Mouse (Mus musculus) neural tube, embryonic 15.5 days (tissue): ENCODE measurements around the gene Tmem139. TPM values are rescaled to one million over a fixed set of nuclear protein-coding genes. Genes with fewer than 3 reads are reported as not detected.

Experiments
- ATAC-seq: fragments of 200-750 bp; cut with Nextera tagmentation; 2 replicates; pipeline ENCODE4 v1.8.0; 2017; ENCODE audit warnings: mild to moderate bottlenecking, moderate TSS enrichment, moderate library complexity; ENCODE audit not compliant: low FRiP score
- H3K27ac ChIP-seq: fragments of 300-500 bp; sonication (generic); replicated peaks from 2 replicates; pipeline ENCODE4 v1.5.1; 2015; ENCODE audit warnings: mild to moderate bottlenecking, inconsistent platforms
- H3K27me3 ChIP-seq: fragments of 300-500 bp; sonication (generic); replicated peaks from 2 replicates; pipeline ENCODE4 v1.6.1; 2015; ENCODE audit warnings: inconsistent platforms
- H3K36me3 ChIP-seq: fragments of 300-500 bp; sonication (generic); 2 replicates; pipeline ENCODE4 v1.6.1; 2015; ENCODE audit warnings: inconsistent platforms
- H3K4me1 ChIP-seq: fragments of 300-500 bp; sonication (generic); 2 replicates; pipeline ENCODE4 v1.6.1; 2015; ENCODE audit warnings: inconsistent platforms
- H3K4me2 ChIP-seq: fragments of 300-500 bp; sonication (generic); 2 replicates; pipeline ENCODE4 v1.6.1; 2015; ENCODE audit warnings: inconsistent platforms, mild to moderate bottlenecking, moderate library complexity
- H3K4me3 ChIP-seq: fragments of 300-500 bp; sonication (generic); replicated peaks from 2 replicates; pipeline ENCODE4 v1.5.1; 2015; ENCODE audit warnings: mild to moderate bottlenecking, inconsistent platforms
- H3K9ac ChIP-seq: fragments of 300-500 bp; sonication (generic); replicated peaks from 2 replicates; pipeline ENCODE4 v1.6.1; 2015; ENCODE audit warnings: mild to moderate bottlenecking, inconsistent platforms
- H3K9me3 ChIP-seq: fragments of 300-500 bp; sonication (generic); replicated peaks from 2 replicates; pipeline ENCODE4 v1.6.1; 2016; ENCODE audit warnings: inconsistent platforms
- WGBS: fragments of 180-500 bp; shearing (Covaris S2); methylation state at CpG from one replicate; pipeline ENCODE4 v1.1.7; 2015; ENCODE audit warnings: mixed read lengths; 5-methylcytosine and 5-hydroxymethylcytosine counted together
- polyA plus RNA-seq: library from polyadenylated mRNA; unstranded; fragments of >200 nt; fragmentation: Nextera tagmentation; extraction: Ambion mirVana; gene quantifications from 2 replicates; pipeline ENCODE4 v1.2.1, GENCODE M21; 2015

Tmem139 gene
- polyA plus RNA-seq, 1 experiment from 2014 or later: 0.13 TPM

DNA sequence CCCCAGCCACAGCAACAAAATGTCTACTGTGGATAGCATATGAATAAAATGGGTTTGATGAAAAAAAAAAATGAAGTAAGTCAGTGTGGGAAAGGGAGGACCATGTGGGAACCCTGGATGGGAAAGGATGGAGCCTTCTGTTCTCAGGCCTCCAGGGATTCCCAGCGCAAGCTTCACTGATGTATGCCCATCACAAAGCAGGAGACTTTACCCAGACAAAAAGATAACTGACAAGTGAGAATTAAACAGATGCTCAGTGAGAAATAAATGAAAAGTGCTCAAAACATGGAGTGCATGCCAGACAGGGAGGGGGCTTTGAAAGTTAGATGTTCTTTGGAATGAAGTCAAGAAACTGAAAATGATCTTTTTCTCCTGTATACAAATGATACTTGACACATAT, 13.8 kb upstream of the Tmem139 start:
- no peaks in the 10 kb centered on the region for H3K36me3 ChIP-seq
- H3K27ac ChIP-seq: no peak overlapping the region
- 83% methylated on average over 1 of the region's 1 CpGs for WGBS
- no peaks in the 10 kb centered on the region for H3K9me3 ChIP-seq
- peak overlapping the region; percentile 26; the same call in 1 of the 2 replicates for H3K4me3 ChIP-seq
- H3K4me1 ChIP-seq: peaks cover 7% of the 10 kb centered on the region; the same call in 1 of the 2 replicates
- no peak for ATAC-seq
- H3K27me3 ChIP-seq: peaks cover 5% of the 10 kb centered on the region; the same call in 1 of the 2 replicates
- H3K9ac ChIP-seq: no peak overlapping the region
- peak overlapping the region; percentile 44 for H3K4me2 ChIP-seq

DNA sequence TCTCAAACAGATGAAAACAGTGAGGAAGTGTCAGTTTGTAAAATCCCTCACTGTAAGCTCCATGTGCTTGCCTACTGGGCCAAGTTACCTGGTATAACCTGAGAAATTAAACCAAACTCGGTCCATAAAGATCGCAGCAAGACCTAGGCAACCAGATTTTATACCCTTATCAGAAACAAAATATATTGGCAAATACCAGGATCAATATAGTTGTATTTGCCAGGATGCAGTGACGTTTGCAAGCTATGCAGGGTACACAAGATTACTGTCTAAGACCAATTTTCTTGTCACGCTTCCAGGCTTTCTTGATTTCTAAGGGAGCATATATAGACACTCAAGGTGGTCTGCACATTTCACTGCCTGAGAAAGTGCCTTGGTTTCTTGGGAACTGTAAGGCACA, 10.0 kb upstream of the Tmem139 start:
- no peaks in the 10 kb centered on the region for H3K36me3 ChIP-seq
- no peak overlapping the region for H3K4me3 ChIP-seq
- no peaks in the 10 kb centered on the region for H3K4me1 ChIP-seq
- no peaks in the 10 kb centered on the region for H3K9me3 ChIP-seq
- 91% methylated on average over 4 of the region's 4 CpGs for WGBS
- H3K27ac ChIP-seq: no peak overlapping the region
- no peak overlapping the region for H3K9ac ChIP-seq
- 0 out of 2 replicates have a peak, but pooled peaks cover 1% of the 10 kb centered on the region for H3K27me3 ChIP-seq
- H3K4me2 ChIP-seq: no peak overlapping the region
- ATAC-seq: no peak

DNA sequence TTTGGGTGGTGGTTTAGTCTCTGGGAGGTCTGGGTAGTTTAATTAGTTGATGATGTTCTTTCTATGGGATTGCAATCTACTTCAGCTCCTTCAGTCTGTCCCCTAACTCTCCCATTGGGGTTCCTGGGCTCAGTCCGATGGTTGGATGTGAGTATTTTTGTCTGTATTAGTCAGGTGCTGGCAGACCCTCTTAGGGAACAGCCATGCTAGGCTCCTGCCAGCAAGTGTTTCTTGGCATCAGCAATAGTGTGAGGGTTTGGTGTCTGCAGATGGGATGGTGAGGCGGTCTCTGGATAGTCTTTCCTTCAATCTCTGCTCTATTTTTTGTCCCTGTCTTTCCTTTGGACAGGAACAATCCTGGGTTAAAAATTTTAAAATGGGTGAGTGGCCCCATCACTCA, 8.7 kb upstream of the Tmem139 start:
- no peak overlapping the region for H3K9ac ChIP-seq
- H3K4me3 ChIP-seq: no peak overlapping the region
- H3K4me1 ChIP-seq: no peaks in the 10 kb centered on the region
- no peak overlapping the region for H3K27ac ChIP-seq
- H3K27me3 ChIP-seq: no peaks in the 10 kb centered on the region
- ATAC-seq: no peak
- no peaks in the 10 kb centered on the region for H3K36me3 ChIP-seq
- no peak overlapping the region for H3K4me2 ChIP-seq
- 86% methylated on average over 2 of the region's 2 CpGs for WGBS
- no peaks in the 10 kb centered on the region for H3K9me3 ChIP-seq

DNA sequence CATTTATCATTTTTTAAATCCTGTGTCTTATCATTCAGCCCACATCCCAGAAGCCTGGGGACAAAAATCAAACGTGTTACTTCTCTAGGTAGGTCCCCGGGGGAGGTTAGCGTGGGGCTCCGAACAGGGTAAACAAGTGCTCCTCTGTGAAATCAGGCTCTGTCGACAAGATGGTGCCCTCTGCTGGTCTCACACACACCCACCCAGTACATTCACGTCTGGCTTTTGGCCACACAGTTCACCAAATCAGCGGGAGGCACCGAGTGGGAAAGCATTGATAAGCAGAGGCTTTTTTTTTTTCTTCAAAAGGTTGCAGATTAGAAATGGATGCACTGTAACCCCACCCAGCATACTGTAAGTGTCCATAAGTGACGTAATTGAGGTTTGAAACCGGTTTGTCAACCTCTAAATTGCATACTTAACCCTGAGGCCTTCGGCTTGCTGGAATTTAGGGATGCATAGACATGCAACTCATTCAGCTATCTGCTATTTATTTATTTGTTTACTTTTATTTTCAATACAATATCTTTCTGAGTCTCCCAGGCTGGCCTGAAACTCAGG, 4.4 kb upstream of the Tmem139 start:
- WGBS: 17% methylated on average over 11 of the region's 11 CpGs
- ATAC-seq: no peak; the same call in 1 of the 2 replicates
- 0 out of 2 replicates have a peak overlapping the region, but pooled peaks have one; percentile 11 for H3K4me2 ChIP-seq

DNA sequence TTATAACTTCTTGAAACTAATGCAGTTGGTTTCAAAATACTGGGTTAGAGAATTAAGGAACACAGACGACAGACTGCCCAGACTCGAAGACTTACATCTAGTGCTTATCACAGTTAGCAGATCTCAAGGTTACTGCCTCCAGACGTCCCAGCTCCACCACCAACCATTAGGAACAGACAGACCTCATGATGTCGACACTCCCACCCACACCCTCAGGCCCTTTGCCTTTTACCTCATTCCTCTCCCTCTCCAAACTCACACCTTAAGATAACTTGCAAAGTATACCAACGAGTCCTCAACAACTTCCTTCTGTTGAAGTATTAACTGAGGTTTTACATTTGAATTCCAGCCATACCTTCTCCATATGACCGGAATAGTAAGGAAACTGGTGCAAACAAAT, 1.3 kb upstream of the Tmem139 start:
- no peak for ATAC-seq
- H3K4me2 ChIP-seq: no peak overlapping the region

More for the DNA sequence above, 4.4 kb upstream of the Tmem139 start:
- no peak overlapping the region for H3K27ac ChIP-seq
- no peak overlapping the region for H3K9ac ChIP-seq
- no peaks in the 10 kb centered on the region for H3K36me3 ChIP-seq
- no peaks in the 10 kb centered on the region for H3K9me3 ChIP-seq
- H3K27me3 ChIP-seq: 0 out of 2 replicates have a peak, but pooled peaks cover 5% of the 10 kb centered on the region
- no peak overlapping the region for H3K4me3 ChIP-seq
- H3K4me1 ChIP-seq: no peaks in the 10 kb centered on the region

DNA sequence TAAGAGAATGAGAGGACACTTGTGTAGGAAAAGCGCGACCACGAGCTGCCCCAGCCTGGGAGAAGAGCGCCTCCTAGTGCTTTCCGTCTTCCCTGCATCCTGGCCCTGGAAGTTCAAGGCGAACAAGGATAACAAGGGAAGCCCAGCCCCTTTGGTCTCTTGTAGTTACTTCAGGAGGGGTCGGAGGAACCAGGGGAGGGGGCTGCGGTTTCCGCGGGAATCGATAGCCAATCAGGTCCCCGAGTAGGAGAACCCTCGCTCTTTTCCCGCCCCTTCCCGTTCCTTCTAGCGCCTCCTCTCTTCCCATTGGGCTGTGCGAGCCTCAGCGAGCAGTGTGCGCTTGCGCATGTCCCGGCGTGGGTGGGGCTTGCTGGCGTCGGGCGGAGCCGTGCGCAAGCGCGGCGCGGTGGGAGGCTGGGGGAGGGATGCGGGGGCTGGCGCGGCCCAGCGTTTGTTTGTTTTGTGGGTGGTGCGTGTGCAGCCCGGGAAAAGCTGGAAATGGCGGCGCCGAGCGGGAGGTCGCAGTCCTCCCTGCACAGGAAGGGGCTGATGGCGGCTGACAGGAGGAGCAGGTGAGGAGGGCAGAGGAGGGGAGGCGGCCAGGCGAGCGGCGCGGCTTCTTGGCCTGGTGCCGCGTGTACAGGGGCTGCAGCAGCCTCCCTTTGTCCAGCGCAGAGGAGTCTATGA, 3.0 kb downstream of the Tmem139 start, which contains the start of gene Casp2:
Gene Casp2 (plus strand): TSS at position 360 of the 687 bp plus-strand sequence.
- WGBS: under 1% methylated on average over 49 of the region's 51 CpGs
- Histone ChIP-seq H3K36me3 (peaks cover 22% of the 10 kb centered on the region), H3K4me1 (peaks cover 21% of the 10 kb centered on the region), H3K9ac (peak within 1 kb of the TSS; percentile 83), H3K4me3 (peak within 1 kb of the TSS; percentile 96), H3K27ac (peak within 1 kb of the TSS; percentile 94), H3K9me3 (no peaks in the 10 kb centered on the region), H3K4me2 (peak within 1 kb of the TSS; percentile 85), H3K27me3 (0 out of 2 replicates have a peak, but pooled peaks cover 5% of the 10 kb centered on the region)
- ATAC-seq: peak; percentile 100

More for the DNA sequence above, 1.3 kb upstream of the Tmem139 start:
- Histone ChIP-seq H3K36me3 (no peaks in the 10 kb centered on the region), H3K4me1 (0 out of 2 replicates have a peak, but pooled peaks cover 6% of the 10 kb centered on the region), H3K27ac (no peak overlapping the region), H3K4me3 (no peak overlapping the region), H3K9ac (no peak overlapping the region), H3K9me3 (no peaks in the 10 kb centered on the region), H3K27me3 (0 out of 2 replicates have a peak, but pooled peaks cover 5% of the 10 kb centered on the region)
- WGBS: 77% methylated on average over 6 of the region's 6 CpGs

DNA sequence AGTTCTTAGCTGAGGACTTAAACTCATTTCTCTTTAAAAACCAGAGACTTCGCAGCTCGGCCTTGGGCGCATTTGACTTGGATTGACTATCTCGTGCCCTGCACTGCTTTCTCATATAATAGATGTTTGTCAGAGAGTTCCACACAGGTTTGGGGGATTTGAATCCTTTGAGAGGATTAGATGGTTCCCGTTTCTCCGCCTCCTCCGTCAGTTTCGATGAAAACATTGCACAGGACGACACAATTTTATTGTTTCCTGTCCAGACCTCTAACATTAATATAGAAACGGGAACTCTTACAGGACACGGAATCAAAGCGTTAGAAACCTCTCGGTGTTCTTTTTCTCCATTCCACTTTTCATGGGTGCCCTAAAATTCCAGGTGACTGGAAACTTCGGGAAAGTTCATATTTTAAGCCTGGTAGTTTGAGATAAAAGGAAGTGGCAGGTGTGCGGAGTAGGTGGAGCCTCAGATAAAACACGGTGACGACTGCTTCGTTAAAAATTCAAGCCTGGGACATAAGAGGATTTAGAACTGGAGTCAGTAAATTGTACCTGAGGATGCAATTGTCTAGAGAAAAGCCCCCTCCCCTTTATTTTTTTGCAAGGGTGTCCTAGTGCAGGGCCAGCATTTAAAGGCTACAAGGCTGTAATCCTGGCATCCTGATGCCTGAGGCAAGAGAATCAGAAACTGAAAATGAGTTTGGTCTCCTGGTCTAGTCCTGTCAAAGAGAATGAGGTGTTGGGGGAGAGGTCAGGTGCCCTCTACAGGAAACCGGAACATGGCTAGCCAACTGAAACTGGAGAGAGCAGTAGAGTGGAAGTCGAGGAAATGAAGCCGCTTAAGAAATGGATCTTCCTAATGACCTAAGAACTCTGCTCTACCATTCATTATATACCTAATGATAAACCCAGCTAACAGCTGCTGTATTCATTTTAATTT, 3.9 kb downstream of the Tmem139 start:
- peak; percentile 2; the same call in 1 of the 2 replicates for ATAC-seq
- H3K4me2 ChIP-seq: peak overlapping the region; percentile 85
- H3K4me1 ChIP-seq: peaks cover 21% of the 10 kb centered on the region
- H3K4me3 ChIP-seq: peak overlapping the region; percentile 96
- no peaks in the 10 kb centered on the region for H3K9me3 ChIP-seq
- peaks cover 28% of the 10 kb centered on the region for H3K36me3 ChIP-seq
- H3K9ac ChIP-seq: peak overlapping the region; percentile 83
- WGBS: under 1% methylated on average over 21 of the region's 21 CpGs
- 0 out of 2 replicates have a peak, but pooled peaks cover 5% of the 10 kb centered on the region for H3K27me3 ChIP-seq
- H3K27ac ChIP-seq: peak overlapping the region; percentile 94

DNA sequence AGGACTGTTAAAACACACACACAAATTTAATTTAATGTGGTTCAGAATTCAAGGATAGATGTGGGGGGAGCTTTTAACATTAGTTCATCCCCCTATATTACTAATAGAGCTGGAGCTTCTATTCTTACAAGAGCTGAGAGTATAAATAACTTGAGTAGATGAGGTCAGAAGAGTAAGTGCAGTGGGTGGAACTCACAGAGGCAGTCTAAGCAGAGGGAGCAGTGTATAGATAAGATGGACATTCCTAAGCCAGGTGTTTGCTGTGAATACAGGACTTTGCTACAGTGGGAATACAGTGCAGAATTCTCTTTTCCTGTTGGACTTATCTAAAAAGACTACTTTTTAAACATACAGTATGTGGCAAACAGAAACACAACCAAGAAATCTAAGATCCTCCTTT, 9.0 kb downstream of the Tmem139 start:
- ATAC-seq: no peak
- no peak overlapping the region for H3K27ac ChIP-seq
- H3K36me3 ChIP-seq: peaks cover 61% of the 10 kb centered on the region
- H3K9ac ChIP-seq: no peak overlapping the region
- no peaks in the 10 kb centered on the region for H3K9me3 ChIP-seq
- H3K27me3 ChIP-seq: no peaks in the 10 kb centered on the region
- H3K4me3 ChIP-seq: no peak overlapping the region
- H3K4me2 ChIP-seq: no peak overlapping the region
- peaks cover 15% of the 10 kb centered on the region for H3K4me1 ChIP-seq

DNA sequence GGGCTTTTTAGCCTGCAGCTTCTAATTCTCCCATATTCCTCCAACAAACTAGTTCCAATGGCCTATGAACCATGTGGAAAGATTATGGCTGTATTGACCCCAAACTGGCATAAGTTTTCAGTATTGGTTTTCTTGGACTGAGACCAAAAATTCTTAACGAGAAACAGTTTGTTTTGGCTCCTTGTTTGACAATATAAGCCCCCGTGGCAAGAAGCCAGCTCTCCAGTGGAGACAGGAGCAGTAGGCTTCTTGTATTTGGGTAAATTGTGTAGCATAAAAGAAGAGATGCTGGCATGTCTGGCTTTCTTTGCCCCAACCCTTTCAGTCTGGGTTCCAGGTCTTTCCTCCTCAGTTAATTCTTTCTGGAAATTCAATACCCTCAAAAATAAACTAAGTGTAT, 14.4 kb downstream of the Tmem139 start:
- Histone ChIP-seq H3K4me1 (no peaks in the 10 kb centered on the region), H3K27ac (no peak overlapping the region), H3K4me3 (no peak overlapping the region), H3K4me2 (no peak overlapping the region), H3K9me3 (no peaks in the 10 kb centered on the region), H3K27me3 (no peaks in the 10 kb centered on the region), H3K9ac (no peak overlapping the region), H3K36me3 (peaks cover 80% of the 10 kb centered on the region)
- ATAC-seq: no peak
- 55% methylated on average over 2 of the region's 2 CpGs for WGBS

DNA sequence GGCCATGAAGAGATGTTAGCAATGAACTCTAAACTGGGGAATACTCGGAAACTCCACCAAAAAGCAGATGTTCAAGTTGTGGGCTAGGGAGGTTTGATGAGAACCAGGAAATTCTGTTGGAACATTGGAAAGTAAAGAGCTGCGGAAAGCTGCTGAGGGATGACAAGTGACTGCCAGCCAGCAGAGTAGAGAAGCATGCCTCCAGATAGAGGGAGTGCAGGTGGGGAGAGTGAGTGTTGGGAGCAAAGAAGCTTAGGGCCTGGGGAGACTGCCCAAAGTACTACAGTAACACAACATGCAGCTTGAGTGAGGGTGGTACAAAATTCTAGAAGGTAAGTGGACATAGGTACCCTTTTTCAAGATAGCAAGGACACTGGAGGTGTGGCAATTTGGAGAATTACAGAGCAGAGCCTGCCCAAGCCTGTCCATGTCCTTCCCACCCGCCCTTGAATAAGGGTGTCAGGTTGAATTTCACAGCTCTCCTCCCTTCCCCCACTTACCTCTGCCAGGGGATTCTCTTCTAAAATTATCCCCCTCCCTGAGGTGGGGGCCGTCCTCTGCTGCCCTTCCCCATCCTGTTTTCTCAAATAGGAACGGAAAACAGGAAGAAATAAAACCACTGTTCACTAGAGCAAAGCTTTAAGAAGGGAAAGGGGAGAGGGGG, 21.2 kb downstream of the Tmem139 start:
- no peak overlapping the region for H3K4me3 ChIP-seq
- H3K4me1 ChIP-seq: no peaks in the 10 kb centered on the region
- H3K27me3 ChIP-seq: no peaks in the 10 kb centered on the region
- no peak for ATAC-seq
- H3K36me3 ChIP-seq: peaks cover 61% of the 10 kb centered on the region
- no peak overlapping the region for H3K27ac ChIP-seq
- no peaks in the 10 kb centered on the region for H3K9me3 ChIP-seq
- WGBS: 90% methylated on average over 5 of the region's 5 CpGs
- no peak overlapping the region for H3K4me2 ChIP-seq
- H3K9ac ChIP-seq: no peak overlapping the region

DNA sequence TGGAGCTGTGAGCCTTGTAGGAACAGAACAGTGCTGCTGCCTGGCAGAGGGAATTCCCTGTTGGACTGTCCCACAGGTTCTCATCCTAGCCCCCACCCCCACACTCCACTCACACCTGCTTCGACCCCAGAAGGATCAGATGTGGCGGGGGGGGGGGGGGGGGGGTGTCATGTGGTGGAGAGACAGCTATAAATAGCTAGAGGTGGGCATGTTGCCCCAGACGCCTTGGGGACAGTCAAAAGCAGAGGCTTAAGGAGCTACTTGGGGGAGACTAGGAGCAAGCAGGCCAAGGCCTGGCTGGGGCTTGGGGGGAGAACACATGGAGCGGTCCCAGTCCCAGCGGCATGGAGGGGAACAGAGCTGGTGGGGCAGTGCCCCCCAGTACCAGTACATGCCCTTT, 24.7 kb downstream of the Tmem139 start, which contains the start of gene Clcn1:
Gene Clcn1 (plus strand): TSS at position 238 of the 400 bp plus-strand sequence.
- 72% methylated on average over 4 of the region's 5 CpGs for WGBS
- Histone ChIP-seq H3K4me1 (no peaks in the 10 kb centered on the region), H3K9me3 (no peaks in the 10 kb centered on the region), H3K9ac (no peak within 1 kb of the TSS), H3K27ac (no peak within 1 kb of the TSS), H3K4me2 (no peak within 1 kb of the TSS), H3K4me3 (no peak within 1 kb of the TSS), H3K27me3 (no peaks in the 10 kb centered on the region), H3K36me3 (peaks cover 42% of the 10 kb centered on the region)
- ATAC-seq: no peak
